Mouse (Mus musculus) T-cell, adult 2 months (primary cell): ENCODE data around the gene Abcb8.
A peak's percentile ranks its signal among the peaks of the same experiment; 100 is the strongest.

Experiments
- DNase-seq: peaks from one replicate; pipeline ENCODE4 v3.0.0; 2022; ENCODE audit warnings: low spot score

Gene Abcb8

DNA sequence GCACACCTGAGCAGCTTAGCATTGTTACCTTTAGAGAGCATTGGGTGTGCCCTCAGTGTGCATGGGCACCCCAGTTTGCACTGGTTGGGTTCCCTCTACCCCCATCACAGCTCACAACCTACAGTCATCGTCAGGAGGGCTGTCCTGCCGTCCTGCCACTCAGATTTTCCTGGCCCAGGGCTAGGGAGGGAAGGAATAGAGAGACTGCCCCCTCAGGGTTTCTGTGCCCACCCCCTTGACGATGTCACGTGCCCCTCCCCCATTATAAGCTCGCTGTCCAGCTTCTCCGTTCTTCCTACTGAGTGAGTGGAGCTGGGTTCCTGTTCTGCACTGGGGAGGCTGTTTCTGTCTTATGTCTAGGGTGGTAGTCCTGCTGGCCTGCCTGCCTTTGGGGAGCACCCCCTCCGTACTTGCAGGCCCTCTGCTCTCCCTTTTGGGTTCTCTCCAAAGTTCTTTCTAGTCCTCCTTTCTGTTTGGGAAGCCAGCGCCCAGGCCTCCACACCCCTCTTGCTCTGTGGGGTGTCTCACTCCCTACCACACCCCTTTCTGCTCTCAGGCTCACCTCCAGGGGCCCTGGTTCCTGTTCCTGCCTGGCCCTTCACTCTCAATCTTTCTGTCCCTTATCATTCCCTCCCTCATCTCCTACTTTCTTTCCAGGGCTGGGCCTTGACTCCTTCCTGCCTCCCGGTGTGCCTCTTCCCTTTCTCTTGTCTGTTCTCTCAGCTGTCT lies 33.3 kb downstream of the Abcb8 start:
- no peak for DNase-seq

DNA sequence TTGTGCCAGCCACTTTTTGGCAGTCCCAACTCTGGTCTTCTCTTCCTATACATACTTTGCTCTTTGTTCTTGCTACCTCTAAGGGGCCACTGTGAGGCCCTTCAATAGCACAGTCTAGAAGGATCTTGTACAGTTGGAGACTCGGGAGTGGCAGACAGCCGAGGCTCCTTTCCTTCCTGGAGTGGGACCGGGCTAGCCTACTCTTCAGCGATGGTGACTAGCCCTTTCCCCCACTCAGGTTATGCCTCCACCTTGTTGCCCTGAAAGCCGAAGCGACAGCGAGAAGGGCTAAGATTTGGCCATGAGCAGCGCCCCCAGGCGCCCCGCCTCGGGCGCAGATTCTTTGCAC lies 33.8 kb downstream of the Abcb8 start:
- no peak for DNase-seq

DNA sequence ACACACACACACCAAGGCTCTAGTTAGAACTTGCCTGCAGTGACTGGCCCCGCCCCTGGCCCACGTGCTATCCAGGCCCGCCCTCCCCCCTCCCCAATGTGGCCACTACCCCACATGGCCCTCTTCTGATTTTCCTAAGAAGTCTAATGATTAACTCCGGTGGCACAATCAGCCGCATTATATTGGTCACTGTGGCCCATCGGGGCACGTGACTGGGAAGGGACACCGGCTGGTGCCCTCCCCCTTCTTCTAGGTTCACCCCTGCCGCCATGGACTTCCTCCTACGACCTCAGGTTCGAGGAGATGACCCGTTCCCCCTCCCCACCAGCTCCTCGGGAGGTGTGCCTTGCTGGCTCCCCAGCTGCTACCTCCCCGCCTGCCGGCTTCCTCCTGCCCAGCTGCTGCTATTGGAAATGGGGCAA lies 34.5 kb downstream of the Abcb8 start:
- DNase-seq = no peak

DNA sequence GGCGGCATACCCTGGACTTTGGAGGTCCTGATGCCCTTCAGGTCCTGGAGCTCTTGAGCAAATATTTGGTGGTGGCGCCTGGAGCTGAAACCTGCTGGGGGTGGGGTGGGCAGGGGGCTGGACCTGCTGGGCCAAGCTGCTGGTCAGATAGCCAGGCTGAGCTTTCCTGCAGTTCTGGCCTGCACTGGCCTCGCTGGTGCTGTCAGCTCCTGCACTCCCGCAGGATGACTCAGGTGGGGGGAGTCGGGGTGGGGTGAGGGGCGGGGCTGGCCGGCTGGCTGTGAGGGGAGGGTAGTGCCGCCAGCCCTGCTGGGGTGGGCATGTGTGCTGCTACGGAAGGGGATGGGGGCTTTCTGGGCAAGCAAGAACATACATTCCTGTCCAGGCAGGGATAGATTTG lies 35.1 kb downstream of the Abcb8 start:
- DNase-seq = no peak

DNA sequence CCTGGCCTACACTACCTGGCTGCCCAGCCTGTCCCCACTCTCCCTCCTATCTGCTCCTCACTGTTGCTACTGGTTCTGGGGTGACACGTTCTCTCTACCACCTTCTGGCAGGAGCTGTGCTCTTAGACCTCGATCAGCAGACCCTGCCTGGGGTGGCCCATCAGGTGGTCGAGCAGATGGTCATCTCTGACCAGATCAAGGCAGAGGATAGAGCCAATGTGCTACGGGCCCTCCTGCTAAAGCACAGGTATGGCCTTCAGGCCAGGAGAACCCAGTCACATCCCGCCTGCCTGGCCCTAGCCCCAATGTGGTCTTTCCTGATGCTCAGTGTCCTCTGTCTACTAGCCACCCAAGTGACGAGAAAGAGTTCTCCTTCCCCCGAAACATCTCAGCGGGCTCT lies 40.5 kb downstream of the Abcb8 start:
- DNase-seq = no peak

DNA sequence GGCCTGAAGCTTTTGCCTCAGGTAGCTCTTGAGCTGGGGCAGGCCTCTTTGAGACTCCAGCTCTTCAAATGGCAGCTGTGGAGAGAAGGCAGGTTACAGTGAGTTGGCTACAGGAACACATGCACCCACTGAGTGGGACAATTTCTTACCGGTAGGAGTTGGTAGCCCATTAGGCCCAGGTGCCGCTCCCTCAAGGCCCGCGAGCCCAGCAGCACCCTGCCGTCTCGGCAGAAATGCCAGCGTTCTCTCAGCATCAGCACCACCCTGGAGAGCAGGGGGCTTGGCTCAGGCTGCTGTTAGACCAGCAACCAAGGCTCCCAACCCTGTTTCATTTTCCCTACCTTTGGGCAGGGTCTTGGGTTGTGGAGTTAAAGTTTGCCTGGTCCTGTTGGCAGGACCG lies 47.7 kb downstream of the Abcb8 start:
- no peak for DNase-seq

DNA sequence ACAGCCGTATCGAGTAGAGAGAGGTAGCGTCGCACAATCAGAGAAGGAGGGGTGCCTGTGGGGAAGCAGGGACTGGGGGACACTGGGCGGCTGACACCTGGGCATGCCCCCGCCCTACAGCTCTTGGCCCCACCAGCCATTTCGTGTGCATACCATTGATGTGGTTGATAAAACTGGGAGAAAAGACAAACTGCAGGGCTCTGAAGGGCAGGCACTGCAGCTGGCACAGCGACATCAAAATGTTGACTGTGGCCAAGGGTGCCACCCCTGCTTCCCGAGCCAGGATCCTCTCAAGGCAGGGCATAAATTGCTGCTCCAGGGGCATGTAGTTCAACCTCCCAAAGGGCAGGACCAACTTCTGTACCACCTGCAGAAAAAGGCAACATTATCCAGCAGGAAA lies 48.6 kb downstream of the Abcb8 start:
- no peak for DNase-seq

DNA sequence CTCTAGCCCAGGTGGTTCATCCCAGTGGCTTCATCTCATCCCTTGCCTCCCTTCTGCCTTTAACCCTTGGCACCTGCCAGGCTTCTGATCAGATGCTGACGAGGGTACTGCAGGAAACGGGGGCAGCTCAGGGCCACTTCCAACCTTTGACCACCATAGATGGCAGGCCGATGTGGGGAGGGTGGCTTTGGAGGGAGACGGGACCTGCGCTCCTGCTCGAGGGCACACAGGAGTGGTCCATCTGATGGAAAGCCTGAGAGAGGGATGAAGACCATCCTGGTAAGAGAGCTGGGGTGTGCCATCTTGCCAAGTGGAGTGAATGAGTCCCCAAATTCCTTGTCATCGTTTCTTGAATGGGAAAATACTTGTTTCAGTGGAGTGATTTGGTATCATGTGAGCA lies 49.7 kb downstream of the Abcb8 start:
- no peak for DNase-seq

DNA sequence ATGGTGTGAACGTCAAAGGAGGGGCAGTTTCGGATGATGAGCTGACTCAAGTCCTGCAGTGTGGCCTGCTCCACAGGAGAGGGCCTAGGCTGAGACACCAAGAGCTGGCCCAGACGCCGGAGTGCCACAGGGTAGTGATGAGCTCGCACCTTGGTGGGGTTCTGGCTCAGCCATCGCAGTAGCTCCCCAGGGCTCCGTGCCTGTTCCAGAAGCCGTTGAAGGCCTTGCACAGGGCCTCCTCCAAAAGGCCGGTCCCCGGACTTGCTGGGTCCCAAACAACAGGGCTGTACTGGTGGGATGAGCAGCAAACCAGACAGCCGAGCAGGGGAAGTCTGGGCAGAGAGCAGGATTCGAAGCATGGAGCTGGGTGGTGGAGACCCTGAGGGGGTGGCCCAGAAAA lies 50.5 kb downstream of the Abcb8 start:
- no peak for DNase-seq

DNA sequence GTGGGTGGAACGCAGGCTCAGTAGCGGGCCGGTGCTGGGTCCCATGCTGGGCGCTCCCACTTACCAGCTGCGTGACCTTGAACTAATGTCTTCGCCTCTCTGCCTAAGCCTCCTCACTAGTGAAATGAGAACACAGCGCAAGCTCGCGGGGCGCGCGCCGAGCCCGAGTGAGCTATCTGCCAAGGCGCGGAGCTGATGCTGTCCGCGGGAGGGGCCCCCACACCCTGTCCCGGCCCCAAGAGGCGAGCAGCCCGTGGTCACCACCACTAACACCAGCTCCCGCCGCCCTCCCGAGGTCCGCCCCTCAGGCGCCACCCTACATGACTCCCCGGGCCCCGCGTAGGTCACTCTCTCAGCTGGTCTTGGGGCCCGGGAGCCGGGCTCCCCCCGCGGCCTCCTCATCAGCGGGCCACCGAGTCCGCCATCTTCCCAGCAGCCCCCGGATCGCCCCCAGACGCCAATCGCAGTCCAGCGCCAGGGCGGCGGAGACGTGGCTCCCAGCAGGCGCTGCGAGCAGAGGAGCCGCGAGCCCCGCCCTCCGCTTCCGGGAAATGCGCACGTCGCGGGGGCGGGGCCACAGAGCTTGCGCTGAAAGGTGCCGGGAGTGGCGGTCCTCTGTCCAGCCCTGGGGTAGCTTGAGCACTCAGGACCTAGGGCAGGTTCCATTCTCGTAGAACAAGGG lies 51.4 kb downstream of the Abcb8 start, which contains the start of gene Fastk:
TSS of gene Fastk (minus strand) at position 542 of the 682 bp plus-strand sequence.
- peak; percentile 89 for DNase-seq

DNA sequence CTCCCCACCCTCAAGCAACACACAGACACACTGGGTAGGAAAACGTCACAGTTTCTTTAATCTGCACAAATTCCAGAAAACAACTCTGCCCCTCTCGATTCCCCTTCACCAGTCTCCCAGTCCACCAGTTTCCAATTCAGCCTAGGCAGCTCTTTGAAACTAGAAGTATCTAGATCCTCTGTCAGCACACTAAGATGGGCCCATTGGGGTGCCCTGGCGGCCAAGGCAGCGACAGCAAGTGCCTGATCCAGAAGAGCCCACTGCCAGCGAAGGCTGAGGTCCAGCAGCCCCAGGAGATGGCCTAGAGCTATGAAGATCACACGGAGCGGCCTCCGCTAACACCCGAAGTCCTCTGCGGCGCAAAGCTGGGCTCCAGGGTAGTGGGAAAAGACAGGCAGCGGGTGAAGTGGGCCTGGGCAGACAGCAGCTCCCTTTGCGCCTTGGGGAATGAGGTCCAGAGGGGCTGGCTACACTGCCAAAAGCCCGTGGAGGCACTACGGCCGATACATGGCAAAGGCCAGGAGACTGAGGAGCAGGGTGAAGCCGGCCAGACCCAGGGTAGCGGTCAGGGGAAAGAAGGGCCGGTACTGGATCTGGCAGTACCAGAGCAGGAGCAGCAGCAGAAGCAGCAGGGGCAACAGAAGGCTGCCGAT lies 52.1 kb downstream of the Abcb8 start:
- DNase-seq = no peak

DNA sequence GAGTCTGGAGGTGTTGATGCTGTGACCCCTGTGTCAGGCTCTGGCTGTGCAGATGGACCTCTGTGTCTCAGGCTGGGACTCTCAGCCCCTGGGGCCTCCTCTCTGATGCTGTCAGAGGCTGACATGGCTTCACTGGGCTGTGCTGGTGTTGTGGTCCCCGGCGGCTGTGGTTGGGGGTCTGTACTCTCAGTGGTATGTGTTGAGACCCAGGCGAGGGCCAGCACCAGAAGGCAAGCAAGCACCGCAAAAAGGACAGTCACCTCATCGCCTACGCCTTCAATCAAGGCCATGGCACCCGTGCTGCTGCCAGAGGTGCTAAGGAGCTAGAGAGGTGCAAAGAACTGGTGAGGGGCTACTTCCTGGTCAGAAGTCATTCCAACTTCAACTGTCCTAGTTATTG lies 53.2 kb downstream of the Abcb8 start:
- no peak for DNase-seq

DNA sequence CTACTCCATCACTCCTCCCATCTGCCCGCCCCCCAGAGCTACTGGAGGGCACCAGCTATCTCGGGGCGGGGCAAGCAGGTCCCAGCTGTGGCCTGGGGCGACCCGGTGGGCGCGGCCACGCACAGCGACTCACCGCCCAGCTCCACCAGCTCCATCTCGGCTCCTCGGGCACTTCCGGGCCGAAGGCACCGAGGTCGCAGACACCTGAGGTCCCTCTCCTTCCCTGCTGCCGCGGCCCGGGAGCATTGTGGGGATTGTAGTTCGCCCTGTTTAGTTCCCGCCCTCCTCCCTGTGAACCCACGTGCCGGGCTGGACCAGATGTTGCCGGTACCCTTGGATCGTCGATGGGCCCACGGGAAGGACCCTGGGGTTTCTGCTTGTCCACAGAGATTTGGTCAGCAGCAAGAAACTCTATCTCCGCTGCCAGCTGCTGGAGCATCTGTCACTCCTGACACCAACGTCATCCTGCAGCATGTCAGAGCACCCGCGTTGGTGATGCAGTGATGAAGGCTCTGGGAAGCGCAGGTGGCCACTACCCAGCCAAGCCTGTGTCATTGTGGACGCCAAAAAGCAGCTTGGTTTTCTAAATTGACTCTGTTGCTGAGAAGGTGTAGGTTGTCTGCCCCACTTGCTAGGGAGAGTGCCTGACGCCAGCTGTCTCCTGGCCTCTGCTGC lies 54.3 kb downstream of the Abcb8 start, which contains the start of gene Tmub1:
TSS of gene Tmub1 (minus strand) at position 231 of the 675 bp plus-strand sequence.
- DNase-seq = peak; percentile 85

DNA sequence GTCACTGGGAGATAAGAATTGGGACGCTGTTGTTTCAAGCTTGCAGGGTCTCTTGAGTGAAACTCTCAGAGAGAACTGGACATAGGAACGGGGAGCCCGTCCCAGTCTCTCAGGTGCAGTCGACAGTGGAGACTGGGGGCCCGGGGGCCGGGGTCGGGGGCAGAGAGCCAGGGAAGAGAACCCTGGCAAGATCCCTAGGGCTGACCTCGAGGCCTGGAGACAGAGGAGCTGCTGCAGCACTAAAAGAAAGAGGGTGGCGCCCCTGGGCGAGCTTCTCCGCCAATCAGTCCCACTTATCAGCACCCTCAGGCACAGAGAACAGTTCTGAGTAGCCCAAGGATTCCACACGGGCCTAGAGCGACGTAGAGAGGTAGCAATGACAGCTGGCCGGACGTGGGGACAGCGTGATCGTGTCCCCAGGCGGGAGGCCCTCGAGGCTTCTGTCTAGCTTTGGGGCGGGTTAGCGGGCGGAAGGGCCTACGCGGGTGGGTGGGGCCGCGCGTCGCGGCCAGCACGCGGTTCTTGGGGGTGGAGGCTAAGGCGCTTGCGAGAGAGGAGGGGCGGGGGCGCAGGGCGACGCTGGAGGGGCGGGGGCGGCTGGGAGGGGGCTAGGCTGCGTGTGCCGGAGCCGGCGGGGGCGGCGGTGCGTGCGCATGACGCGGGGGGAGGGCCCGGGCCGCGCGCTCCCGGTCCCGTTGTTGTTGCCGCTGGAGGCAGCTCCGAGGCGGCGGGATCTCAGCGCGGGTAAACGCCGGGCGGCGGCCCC lies 58.0 kb downstream of the Abcb8 start:
- DNase-seq = peak; percentile 80

DNA sequence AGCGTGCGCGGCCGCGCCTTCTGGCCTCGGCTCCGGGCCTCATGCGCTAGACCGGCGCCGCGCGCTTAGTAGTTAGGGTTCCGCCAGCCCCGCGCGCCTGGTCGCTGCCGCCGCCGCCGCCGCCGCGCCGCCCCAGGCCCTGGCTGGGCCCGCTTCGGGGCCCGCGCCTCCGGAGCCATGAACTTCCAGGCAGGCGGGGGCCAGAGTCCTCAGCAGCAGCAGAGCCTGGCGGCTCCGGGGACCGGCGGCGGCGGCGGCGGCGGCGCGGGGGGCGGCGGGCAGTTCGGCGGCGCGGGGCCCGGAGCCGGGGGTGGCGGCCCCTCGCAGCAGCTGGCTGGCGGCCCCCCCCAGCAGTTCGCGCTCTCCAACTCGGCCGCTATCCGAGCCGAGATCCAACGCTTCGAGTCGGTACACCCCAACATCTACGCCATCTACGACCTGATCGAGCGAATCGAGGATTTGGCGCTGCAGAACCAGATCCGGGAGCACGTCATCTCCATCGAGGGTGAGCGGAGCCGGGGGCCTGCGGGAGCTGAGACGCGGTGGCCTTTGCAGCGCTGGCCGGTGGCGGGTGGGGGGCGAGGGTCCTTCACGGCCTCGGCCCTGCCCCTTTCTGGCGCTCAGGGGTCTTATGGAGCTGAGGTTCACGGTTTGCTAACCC lies 58.7 kb downstream of the Abcb8 start, which contains the start of gene Agap3:
TSS of gene Agap3 (plus strand) at position 148 of the 661 bp plus-strand sequence.
- DNase-seq = peak; percentile 51

DNA sequence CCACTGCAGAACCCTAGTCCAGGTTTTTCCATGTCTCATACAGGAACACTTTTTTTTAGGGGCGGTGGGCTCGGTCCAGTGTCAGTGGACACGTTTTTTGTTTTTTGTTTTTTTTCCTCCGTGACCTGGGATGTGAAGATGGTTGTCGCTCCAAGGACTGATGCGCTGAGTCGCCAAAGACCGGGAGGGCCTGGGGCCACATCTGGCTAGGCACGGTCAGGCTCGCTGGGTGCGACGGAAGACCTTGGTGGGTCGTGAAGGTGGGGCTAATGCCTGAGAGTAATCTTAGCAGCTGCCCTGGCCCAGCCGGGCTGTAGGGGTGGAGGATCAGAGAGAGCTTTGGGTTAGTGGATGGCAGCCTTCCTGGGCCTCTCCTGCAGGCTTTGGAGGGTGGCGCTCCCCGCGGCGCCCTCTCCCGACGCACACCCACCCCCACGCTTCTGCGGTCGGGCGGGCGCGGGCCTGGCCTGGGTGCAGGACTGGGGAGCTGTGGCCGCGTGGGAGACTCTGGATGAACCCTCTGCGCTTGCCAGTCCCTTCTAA lies 59.3 kb downstream of the Abcb8 start:
- DNase-seq = peak; percentile 11

DNA sequence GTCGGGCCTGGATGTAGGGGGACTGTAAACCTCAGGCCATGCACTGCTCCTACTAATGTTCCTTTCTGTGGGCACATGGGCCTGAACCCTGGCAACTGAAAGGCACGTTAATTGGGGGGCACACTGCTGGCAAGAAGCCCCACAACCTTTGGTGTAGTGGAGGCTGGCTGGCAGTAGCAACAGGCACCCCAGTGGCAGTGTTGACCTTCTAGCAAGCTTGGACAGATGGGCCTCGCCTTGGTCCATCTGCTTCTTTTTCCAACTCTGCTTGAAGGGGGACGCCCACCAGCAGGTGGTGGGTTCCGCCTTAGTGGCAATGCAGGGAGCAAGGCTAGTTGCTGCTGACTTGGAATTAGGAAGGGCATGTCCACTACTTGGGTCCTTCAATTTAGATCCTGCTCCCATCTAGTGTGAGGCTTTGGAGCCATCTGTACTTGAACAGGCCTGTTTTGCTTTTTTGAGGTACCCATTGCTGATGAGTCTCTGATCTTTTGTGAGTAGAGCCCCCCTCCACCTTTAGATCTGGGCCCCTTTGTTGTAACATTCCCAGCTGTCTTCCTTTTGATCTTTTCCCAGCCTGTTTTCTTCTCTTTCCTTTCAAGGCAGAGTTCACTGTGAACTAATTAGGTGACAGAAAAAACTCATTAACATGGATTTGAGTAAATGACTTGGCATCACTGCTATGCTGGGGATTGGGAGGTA lies 60.0 kb downstream of the Abcb8 start:
- DNase-seq = no peak

DNA sequence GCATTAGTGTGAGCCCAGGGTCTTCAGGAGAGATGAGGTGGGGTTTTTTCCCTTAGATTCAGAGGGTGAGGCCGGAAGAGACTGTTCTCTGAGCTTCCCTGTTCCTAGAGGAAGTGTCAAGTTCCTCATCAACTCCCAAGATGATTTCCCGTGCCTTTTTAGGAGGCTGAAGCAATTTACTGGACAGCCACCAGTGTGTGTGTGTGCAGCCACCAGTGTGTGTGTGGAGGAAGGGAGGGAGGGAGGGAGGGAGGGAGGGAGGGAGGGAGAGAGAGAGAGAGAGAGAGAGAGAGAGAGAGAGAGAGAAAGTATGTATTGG lies 60.5 kb downstream of the Abcb8 start:
- no peak for DNase-seq

DNA sequence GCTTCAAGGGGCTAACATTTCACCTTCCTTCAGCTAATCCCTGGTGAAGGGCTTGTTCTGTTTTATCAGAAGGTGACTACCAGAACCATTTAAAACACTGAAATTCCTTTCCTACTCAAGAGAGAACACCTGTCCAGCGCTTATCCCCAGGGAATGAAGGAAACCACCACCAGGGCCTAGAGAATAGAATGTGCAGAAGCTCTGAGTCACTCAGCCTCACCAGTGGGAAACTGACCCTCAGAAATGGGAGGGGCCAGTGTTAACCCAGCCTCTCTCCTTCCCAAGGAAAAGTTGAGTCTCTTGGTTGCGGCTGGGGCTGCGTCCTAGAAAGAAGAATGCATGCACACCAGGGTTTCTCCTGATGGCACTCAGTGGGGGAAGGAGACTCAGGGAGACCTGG lies 61.6 kb downstream of the Abcb8 start:
- DNase-seq = no peak

DNA sequence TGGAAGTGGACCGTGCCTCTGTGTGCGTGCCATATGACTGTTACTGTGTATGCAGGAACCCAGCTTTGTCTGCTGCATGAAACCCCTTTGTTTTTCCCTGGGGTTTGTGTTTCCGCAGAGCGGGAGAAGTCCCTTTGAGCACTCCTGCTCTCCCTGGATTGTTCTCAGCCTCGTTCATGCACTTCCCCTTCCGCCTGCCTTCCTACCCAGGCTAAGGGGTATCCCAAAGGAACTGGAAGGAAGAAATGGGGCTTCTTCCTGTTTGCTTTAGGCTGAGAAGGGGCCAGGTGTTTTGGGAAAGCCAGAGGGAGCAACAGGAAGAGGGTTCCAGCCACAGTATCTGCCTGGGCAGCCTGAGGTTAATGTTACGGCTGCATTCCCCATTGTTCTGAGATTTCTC lies 62.1 kb downstream of the Abcb8 start:
- no peak for DNase-seq
